In the genomic region with DNA sequence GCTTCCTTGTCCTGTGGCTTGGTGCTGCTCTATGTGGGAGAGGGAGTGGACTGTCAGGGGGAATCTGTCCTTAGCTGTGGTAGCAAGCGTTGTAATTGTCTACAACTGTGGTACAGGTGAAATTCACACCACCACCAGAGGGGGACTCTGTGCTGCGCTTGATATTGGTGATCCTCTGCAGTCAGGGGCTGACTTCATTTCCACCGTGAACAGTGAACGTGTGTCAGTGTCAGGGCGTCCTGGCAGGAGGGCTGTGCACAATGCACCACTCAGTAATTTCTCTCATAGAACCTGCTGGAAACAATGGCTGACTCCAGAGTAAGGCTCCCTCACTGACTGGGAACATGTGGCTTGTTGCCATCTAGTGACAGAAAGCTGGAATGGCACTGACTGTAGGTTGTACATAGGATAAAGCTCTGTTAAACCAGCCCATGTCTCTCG, we compare ENCODE assay signal across 8 mouse cellular contexts.
DNase-seq lines count a peak whose midpoint lies in the region; ATAC-seq and TF ChIP-seq lines count a peak whose summit lies in the region.

No protein-coding gene starts in this region.

- no peaks in the 10 kb centered on the region for H3K36me3 ChIP-seq in testis, adult 2 months (ENCODE audit: control insufficient read depth, insufficient read depth, low read length)
- no peaks in the 10 kb centered on the region for H3K36me3 ChIP-seq in kidney, embryonic 15.5 days
- H3K36me3 ChIP-seq in limb, embryonic 15.5 days = no peaks in the 10 kb centered on the region

- peak; percentile 76; the same call in 1 of the 2 replicates for ATAC-seq in kidney, embryonic 15.5 days (replicated peaks; ENCODE audit: low FRiP score)
- 0 out of 2 replicates have a peak, but pooled peaks have one; percentile 14 for ATAC-seq in limb, embryonic 15.5 days (ENCODE audit: insufficient number of reproducible peaks, low FRiP score, low TSS enrichment, low read depth)
- ATAC-seq in erythroid progenitor cell, adult 5-6 weeks (replicated peaks; ENCODE audit: low FRiP score, poor library complexity, severe bottlenecking) = no peak

- H3K27ac ChIP-seq in testis, adult 2 months (ENCODE audit: control insufficient read depth, insufficient read depth, low read depth, low read length) = no peak overlapping the region
- H3K27ac ChIP-seq in kidney, embryonic 15.5 days = no peak overlapping the region
- no peak overlapping the region for H3K27ac ChIP-seq in limb, embryonic 15.5 days

- H3K4me3 ChIP-seq in testis, adult 2 months (ENCODE audit: control insufficient read depth, low read depth, low read length) = no peak overlapping the region
- H3K4me3 ChIP-seq in kidney, embryonic 15.5 days (replicated peaks) = no peak overlapping the region
- H3K4me3 ChIP-seq in limb, embryonic 15.5 days = no peak overlapping the region

- 30% methylated on average over 6 of the region's 6 CpGs for WGBS in kidney, embryonic 15.5 days
- 28% methylated on average over 6 of the region's 6 CpGs for WGBS in limb, embryonic 15.5 days

- H3K4me1 ChIP-seq in testis, adult 2 months (ENCODE audit: control insufficient read depth, insufficient read depth, low read length) = no peaks in the 10 kb centered on the region
- H3K4me1 ChIP-seq in kidney, embryonic 15.5 days = no peaks in the 10 kb centered on the region
- H3K4me1 ChIP-seq in limb, embryonic 15.5 days = no peaks in the 10 kb centered on the region

- no peak for DNase-seq in testis, postnatal 14 days (ENCODE audit: low spot score)
- DNase-seq in cerebellum, postnatal 25 days = peak; percentile 54 to 72
- peak; percentile 16 for DNase-seq in heart, adult 8-10 months (ENCODE audit: low spot score)
- peak; percentile 22 for DNase-seq in naive thymus-derived CD4-positive, alpha-beta T cell, adult 2 months (ENCODE audit: low read depth)

- H3K9me3 ChIP-seq in kidney, embryonic 15.5 days (replicated peaks) = no peaks in the 10 kb centered on the region
- no peaks in the 10 kb centered on the region for H3K9me3 ChIP-seq in limb, embryonic 15.5 days

- TF ChIP-seq CTCF in testis, adult 2 months (IDR thresholded peaks at IDR 0.05; ENCODE audit: control insufficient read depth, insufficient read depth, insufficient replicate concordance, low read depth, low read length) = peak; percentile 15; the same call in 1 of the 2 replicates

- H3K4me2 ChIP-seq in kidney, embryonic 15.5 days = no peak overlapping the region
- no peak overlapping the region for H3K4me2 ChIP-seq in limb, embryonic 15.5 days

- no peaks in the 10 kb centered on the region for H3K27me3 ChIP-seq in testis, adult 2 months (ENCODE audit: control insufficient read depth, insufficient read depth, low read length)
- 0 out of 2 replicates have a peak, but pooled peaks cover 3% of the 10 kb centered on the region for H3K27me3 ChIP-seq in kidney, embryonic 15.5 days
- no peaks in the 10 kb centered on the region for H3K27me3 ChIP-seq in limb, embryonic 15.5 days

- no peak overlapping the region for H3K9ac ChIP-seq in kidney, embryonic 15.5 days
- H3K9ac ChIP-seq in limb, embryonic 15.5 days = no peak overlapping the region

- TF ChIP-seq POLR2A in testis, adult 2 months (IDR thresholded peaks at IDR 0.05; ENCODE audit: control insufficient read depth, low read depth, low read length) = no peak
